Comparison of ENCODE assay signal across 14 mouse cellular contexts in genomic region chr17:23876741-23877140, GRCm38 (mm10). TPM values are rescaled to one million over a fixed set of nuclear protein-coding genes. Genes with fewer than 3 reads are reported as not detected.
DNase-seq lines count a peak whose midpoint lies in the region; ATAC-seq and TF ChIP-seq lines count a peak whose summit lies in the region.
"Had no signal": no experiment of that assay in that cellular context is flagged by ENCODE, and none has a peak within 500 bp of the region (broad histone marks: within the 10 kb centered on the region; RNA-seq: fewer than 3 reads in every experiment).

No protein-coding gene starts in this region.

- WGBS in hindbrain, embryonic 14.5 days, result 45% methylated on average over 3 of the region's 3 CpGs
- 71% methylated on average over 3 of the region's 3 CpGs for WGBS in hindbrain, embryonic 11.5 days
- WGBS in stomach, embryonic 14.5 days, result 46% methylated on average over 3 of the region's 3 CpGs
- 47% methylated on average over 3 of the region's 3 CpGs for WGBS in stomach, postnatal 0 days

- no peak overlapping the region for H3K9ac ChIP-seq in hindbrain, embryonic 14.5 days
- no peak overlapping the region for H3K9ac ChIP-seq in hindbrain, embryonic 11.5 days (ENCODE audit: low read depth, low read length)
- H3K9ac ChIP-seq in stomach, embryonic 14.5 days (replicated peaks; ENCODE audit: low read depth, low read length), result no peak overlapping the region
- no peak overlapping the region for H3K9ac ChIP-seq in stomach, postnatal 0 days (ENCODE audit: low read length)
- H3K9ac ChIP-seq: heart, embryonic 12.5 days had no signal

- intact Hi-C loops in left cerebral cortex, postnatal 36 days (cut with DNase I), result no loop called here

- TF ChIP-seq CTCF in stomach, postnatal 0 days (IDR thresholded peaks at IDR 0.05; ENCODE audit: low read depth), result no peak

- no peaks in the 10 kb centered on the region for H3K27me3 ChIP-seq in hindbrain, embryonic 14.5 days (ENCODE audit: control insufficient read depth, insufficient read depth, low read length)
- H3K27me3 ChIP-seq in hindbrain, embryonic 11.5 days (ENCODE audit: control insufficient read depth, insufficient read depth, low read length), result no peaks in the 10 kb centered on the region
- no peaks in the 10 kb centered on the region for H3K27me3 ChIP-seq in stomach, embryonic 14.5 days (ENCODE audit: control insufficient read depth, insufficient read depth, low read length)
- no peaks in the 10 kb centered on the region for H3K27me3 ChIP-seq in stomach, postnatal 0 days (ENCODE audit: control insufficient read depth, insufficient read depth, low read length)
- H3K27me3 ChIP-seq: heart, embryonic 12.5 days had no signal

- no peak overlapping the region for H3K4me3 ChIP-seq in hindbrain, embryonic 14.5 days (replicated peaks; ENCODE audit: low read length)
- H3K4me3 ChIP-seq in hindbrain, embryonic 11.5 days (ENCODE audit: low read depth, low read length), result no peak overlapping the region
- H3K4me3 ChIP-seq in stomach, embryonic 14.5 days (ENCODE audit: low read depth, low read length), result no peak overlapping the region
- H3K4me3 ChIP-seq in stomach, postnatal 0 days (ENCODE audit: low read depth, low read length), result no peak overlapping the region
- H3K4me3 ChIP-seq: heart, embryonic 12.5 days; megakaryocyte, embryonic 14.5 days had no signal

- H3K36me3 ChIP-seq in hindbrain, embryonic 14.5 days (replicated peaks; ENCODE audit: control insufficient read depth, insufficient read depth), result no peaks in the 10 kb centered on the region
- H3K36me3 ChIP-seq in hindbrain, embryonic 11.5 days (ENCODE audit: control insufficient read depth, insufficient read depth, low read length), result no peaks in the 10 kb centered on the region
- H3K36me3 ChIP-seq in stomach, embryonic 14.5 days (ENCODE audit: control insufficient read depth, insufficient read depth, low read length), result no peaks in the 10 kb centered on the region
- H3K36me3 ChIP-seq in stomach, postnatal 0 days (ENCODE audit: control insufficient read depth, insufficient read depth, low read length), result no peaks in the 10 kb centered on the region
- H3K36me3 ChIP-seq: heart, embryonic 12.5 days had no signal

- H3K4me2 ChIP-seq in hindbrain, embryonic 14.5 days (replicated peaks), result no peak overlapping the region
- no peak overlapping the region for H3K4me2 ChIP-seq in hindbrain, embryonic 11.5 days (replicated peaks; ENCODE audit: low read depth, low read length)
- H3K4me2 ChIP-seq in stomach, embryonic 14.5 days (replicated peaks; ENCODE audit: low read depth, low read length), result no peak overlapping the region
- no peak overlapping the region for H3K4me2 ChIP-seq in stomach, postnatal 0 days (replicated peaks; ENCODE audit: low read depth)
- H3K4me2 ChIP-seq: heart, embryonic 12.5 days had no signal

- no peaks in the 10 kb centered on the region for H3K9me3 ChIP-seq in hindbrain, embryonic 14.5 days (ENCODE audit: control insufficient read depth, low read length)
- H3K9me3 ChIP-seq in hindbrain, embryonic 11.5 days (ENCODE audit: control insufficient read depth, low read length), result no peaks in the 10 kb centered on the region
- H3K9me3 ChIP-seq in stomach, embryonic 14.5 days (ENCODE audit: control insufficient read depth, low read depth, low read length), result no peaks in the 10 kb centered on the region
- no peaks in the 10 kb centered on the region for H3K9me3 ChIP-seq in stomach, postnatal 0 days (ENCODE audit: control insufficient read depth, low read length)
- H3K9me3 ChIP-seq: heart, embryonic 12.5 days; megakaryocyte, embryonic 14.5 days had no signal

- TF ChIP-seq EP300 in stomach, postnatal 0 days (optimal IDR thresholded peaks at IDR 0.05), result no peak

- peak; percentile 30 for DNase-seq in hindbrain, embryonic 14.5 days (ENCODE audit: low spot score)
- no peak for DNase-seq in hindbrain, embryonic 11.5 days (ENCODE audit: low spot score)
- no peak for DNase-seq in stomach, postnatal 0 days (ENCODE audit: low spot score)
- DNase-seq in left cerebral cortex, postnatal 36 days (ENCODE audit: low spot score in 2 of 2), result peak; percentile 12 to 20
- no peak for DNase-seq in B cell, adult 2 months
- DNase-seq in adrenal gland, adult 8-10 months, result no peak
- DNase-seq: kidney, adult 11 months; lung, adult 18-20 months had no signal

- no peak overlapping the region for H3K27ac ChIP-seq in hindbrain, embryonic 14.5 days
- no peak overlapping the region for H3K27ac ChIP-seq in hindbrain, embryonic 11.5 days (ENCODE audit: low read depth, low read length)
- no peak overlapping the region for H3K27ac ChIP-seq in stomach, embryonic 14.5 days (ENCODE audit: low read length)
- no peak overlapping the region for H3K27ac ChIP-seq in stomach, postnatal 0 days (replicated peaks)

- H3K4me1 ChIP-seq in hindbrain, embryonic 14.5 days (replicated peaks; ENCODE audit: control insufficient read depth, insufficient read depth, low read length), result no peaks in the 10 kb centered on the region
- no peaks in the 10 kb centered on the region for H3K4me1 ChIP-seq in hindbrain, embryonic 11.5 days (replicated peaks; ENCODE audit: control insufficient read depth, insufficient read depth, low read length)
- no peaks in the 10 kb centered on the region; the same call in 1 of the 2 replicates for H3K4me1 ChIP-seq in stomach, embryonic 14.5 days (ENCODE audit: control insufficient read depth, insufficient read depth, low read length)
- no peaks in the 10 kb centered on the region for H3K4me1 ChIP-seq in stomach, postnatal 0 days (replicated peaks; ENCODE audit: control insufficient read depth, insufficient read depth)
- H3K4me1 ChIP-seq: heart, embryonic 12.5 days had no signal

- peak; percentile 77 for ATAC-seq in hindbrain, embryonic 14.5 days (ENCODE audit: low FRiP score)
- no peak for ATAC-seq in hindbrain, embryonic 11.5 days (ENCODE audit: low FRiP score)
- 0 out of 2 replicates have a peak, but pooled peaks have one; percentile 26 for ATAC-seq in stomach, embryonic 14.5 days (ENCODE audit: insufficient number of reproducible peaks, insufficient read depth, low FRiP score, low read depth)
- ATAC-seq in stomach, postnatal 0 days (ENCODE audit: low FRiP score, low TSS enrichment), result no peak

RNA-seq across cellular contexts. Expression of gene Dcpp1, which starts 3.9 kb away (rescaled TPM):
- not detected in 2 replicates for polyA plus RNA-seq in hindbrain, embryonic 14.5 days (2014; fragmentation: Nextera tagmentation; extraction: Ambion mirVana)
- polyA plus RNA-seq in hindbrain, embryonic 11.5 days (2014; fragmentation: Nextera tagmentation; extraction: Ambion mirVana), result not detected in 2 replicates
- not detected in 2 replicates for polyA plus RNA-seq in stomach, embryonic 14.5 days (2014; fragmentation: Nextera tagmentation; extraction: Ambion mirVana)
- polyA plus RNA-seq in stomach, postnatal 0 days (2015; fragmentation: Nextera tagmentation; extraction: Ambion mirVana), result not detected in 2 replicates
- not detected for total RNA-seq in left cerebral cortex, postnatal 36 days (2021)
- total RNA-seq in adrenal gland, adult 8-10 months (2022), result not detected
- total RNA-seq: left cerebral cortex, adult 8-10 months had no signal
- polyA plus RNA-seq: cortical plate, adult 2 months; heart, embryonic 12.5 days; spleen, adult 2 months had no signal

RNA-seq across cellular contexts. Expression of gene Dcpp2, which starts 3.9 kb away (rescaled TPM):
- not detected in 2 replicates for polyA plus RNA-seq in hindbrain, embryonic 14.5 days (2014; fragmentation: Nextera tagmentation; extraction: Ambion mirVana)
- not detected in 2 replicates for polyA plus RNA-seq in hindbrain, embryonic 11.5 days (2014; fragmentation: Nextera tagmentation; extraction: Ambion mirVana)
- not detected in 2 replicates for polyA plus RNA-seq in stomach, embryonic 14.5 days (2014; fragmentation: Nextera tagmentation; extraction: Ambion mirVana)
- polyA plus RNA-seq in stomach, postnatal 0 days (2015; fragmentation: Nextera tagmentation; extraction: Ambion mirVana), result not detected in 2 replicates
- not detected for total RNA-seq in left cerebral cortex, postnatal 36 days (2021)
- not detected for total RNA-seq in adrenal gland, adult 8-10 months (2022)
- total RNA-seq: left cerebral cortex, adult 8-10 months had no signal
- polyA plus RNA-seq: cortical plate, adult 2 months; heart, embryonic 12.5 days; spleen, adult 2 months had no signal

RNA-seq across cellular contexts. Expression of gene Prss21, which starts 8.9 kb away (rescaled TPM):
- not detected in 2 replicates for polyA plus RNA-seq in hindbrain, embryonic 14.5 days (2014; fragmentation: Nextera tagmentation; extraction: Ambion mirVana)
- not detected in 2 replicates for polyA plus RNA-seq in hindbrain, embryonic 11.5 days (2014; fragmentation: Nextera tagmentation; extraction: Ambion mirVana)
- not detected in 2 replicates for polyA plus RNA-seq in stomach, embryonic 14.5 days (2014; fragmentation: Nextera tagmentation; extraction: Ambion mirVana)
- not detected in 2 replicates for polyA plus RNA-seq in stomach, postnatal 0 days (2015; fragmentation: Nextera tagmentation; extraction: Ambion mirVana)
- not detected for total RNA-seq in left cerebral cortex, postnatal 36 days (2021)
- total RNA-seq in adrenal gland, adult 8-10 months (2022), result not detected
- total RNA-seq: left cerebral cortex, adult 8-10 months had no signal
- polyA plus RNA-seq: cortical plate, adult 2 months; heart, embryonic 12.5 days; spleen, adult 2 months had no signal

RNA-seq across cellular contexts. Expression of gene Prss41, which starts 32.8 kb away (rescaled TPM):
- polyA plus RNA-seq in hindbrain, embryonic 14.5 days (2014; fragmentation: Nextera tagmentation; extraction: Ambion mirVana), result 1.1 and 2.3 TPM in 2 replicates
- 0.92 and 1.6 TPM in 2 replicates for polyA plus RNA-seq in hindbrain, embryonic 11.5 days (2014; fragmentation: Nextera tagmentation; extraction: Ambion mirVana)
- polyA plus RNA-seq in stomach, embryonic 14.5 days (2014; fragmentation: Nextera tagmentation; extraction: Ambion mirVana), result 1.1 and 2.3 TPM in 2 replicates
- polyA plus RNA-seq in stomach, postnatal 0 days (2015; fragmentation: Nextera tagmentation; extraction: Ambion mirVana), result 0.88 and 0.90 TPM in 2 replicates
- 1 to 10 TPM; 1.5 to 1.6 TPM for total RNA-seq in left cerebral cortex, postnatal 36 days (2021)
- total RNA-seq in adrenal gland, adult 8-10 months (2022), result 1 to 10 TPM in 3 of 4 experiments, under 1 TPM in 1; 0.56 to 1.8 (median 1.4) TPM
- polyA plus RNA-seq: heart, embryonic 12.5 days had no signal

RNA-seq across cellular contexts. Expression of gene Prss32, which starts 33.1 kb away (rescaled TPM):
- 0.16 TPM in 1 of 2 replicates, not detected in the other for polyA plus RNA-seq in hindbrain, embryonic 14.5 days (2014; fragmentation: Nextera tagmentation; extraction: Ambion mirVana)
- polyA plus RNA-seq in hindbrain, embryonic 11.5 days (2014; fragmentation: Nextera tagmentation; extraction: Ambion mirVana), result not detected in 2 replicates
- polyA plus RNA-seq in stomach, embryonic 14.5 days (2014; fragmentation: Nextera tagmentation; extraction: Ambion mirVana), result 1.1 and 1.6 TPM in 2 replicates
- polyA plus RNA-seq in stomach, postnatal 0 days (2015; fragmentation: Nextera tagmentation; extraction: Ambion mirVana), result 13.6 and 14.8 TPM in 2 replicates
- total RNA-seq in left cerebral cortex, postnatal 36 days (2021), result not detected
- total RNA-seq in adrenal gland, adult 8-10 months (2022), result not detected
- polyA plus RNA-seq: cortical plate, adult 2 months; heart, embryonic 12.5 days had no signal

Comparison
In these comparisons a context has a peak if more than half of its experiments do, and no peak if none do; other contexts are left out.
1. ATAC-seq: peak in hindbrain, embryonic 14.5 days (single experiment) and stomach, embryonic 14.5 days (single experiment); none in hindbrain, embryonic 11.5 days (single experiment) and stomach, postnatal 0 days (single experiment).
2. DNase-seq: peak in hindbrain, embryonic 14.5 days (single experiment) and left cerebral cortex, postnatal 36 days (2 of 2); none in hindbrain, embryonic 11.5 days (single experiment), stomach, postnatal 0 days (single experiment), B cell, adult 2 months (0 of 2) and adrenal gland, adult 8-10 months (single experiment).